Mouse (Mus musculus) midbrain, embryonic 14.5 days (tissue): ENCODE data around the gene Akap6. TPM values are rescaled to one million over a fixed set of nuclear protein-coding genes. Genes with fewer than 3 reads are reported as not detected.

ENCODE experiments used
- ATAC-seq: fragments of 200-750 bp; cut with Nextera tagmentation; 2 replicates; pipeline ENCODE4 v1.8.0; 2017; ENCODE audit warnings: moderate number of reproducible peaks, moderate library complexity; ENCODE audit not compliant: low FRiP score, low TSS enrichment
- DNase-seq: peaks from one replicate; pipeline ENCODE4 v3.0.0-alpha.2; 2015
- H3K27ac ChIP-seq: fragments of 300-500 bp; sonication (generic); replicated peaks from 2 replicates; pipeline ENCODE4 v1.5.1; 2014; ENCODE audit warnings: mild to moderate bottlenecking, low read depth, low read length, moderate library complexity
- H3K27me3 ChIP-seq: fragments of 300-500 bp; sonication (generic); 2 replicates; pipeline ENCODE4 v1.6.1; 2014; ENCODE audit warnings: low read length, control low read depth, mixed read lengths; ENCODE audit not compliant: control insufficient read depth, insufficient read depth
- H3K36me3 ChIP-seq: fragments of 300-500 bp; sonication (generic); 2 replicates; pipeline ENCODE4 v1.6.1; 2014; ENCODE audit warnings: low read length, control low read depth; ENCODE audit not compliant: control insufficient read depth, insufficient read depth
- H3K4me1 ChIP-seq: fragments of 300-500 bp; sonication (generic); 2 replicates; pipeline ENCODE4 v1.6.1; 2014; ENCODE audit warnings: mild to moderate bottlenecking, antibody characterized with exemption, low read length, control low read depth; ENCODE audit not compliant: control insufficient read depth, insufficient read depth
- H3K4me2 ChIP-seq: fragments of 300-500 bp; sonication (generic); 2 replicates; pipeline ENCODE4 v1.6.1; 2014; ENCODE audit warnings: mild to moderate bottlenecking, low read length, moderate library complexity
- H3K4me3 ChIP-seq: fragments of 300-500 bp; sonication (generic); replicated peaks from 2 replicates; pipeline ENCODE4 v1.5.1; 2014; ENCODE audit warnings: low read depth, low read length
- H3K9ac ChIP-seq: fragments of 300-500 bp; sonication (generic); replicated peaks from 2 replicates; pipeline ENCODE4 v1.6.1; 2014; ENCODE audit warnings: mild to moderate bottlenecking, low read length, moderate library complexity
- H3K9me3 ChIP-seq: fragments of 300-500 bp; sonication (generic); 2 replicates; pipeline ENCODE4 v1.6.1; 2016; ENCODE audit warnings: low read length, control low read depth, mixed read lengths; ENCODE audit not compliant: control insufficient read depth
- WGBS: fragments of 180-500 bp; shearing (Covaris S2); extraction: QIAGEN DNeasy Blood & Tissue Kit; methylation state at CpG from one replicate; pipeline ENCODE4 v1.1.7; 2014; 5-methylcytosine and 5-hydroxymethylcytosine counted together
- polyA plus RNA-seq: library from polyadenylated mRNA; unstranded; fragments of >200 nt; fragmentation: Nextera tagmentation; extraction: Ambion mirVana; gene quantifications from 2 replicates; pipeline ENCODE4 v1.2.1, GENCODE M21; 2014

Gene Akap6
- polyA plus RNA-seq, 1 experiment from 2014 or later = 35.2 TPM

DNA sequence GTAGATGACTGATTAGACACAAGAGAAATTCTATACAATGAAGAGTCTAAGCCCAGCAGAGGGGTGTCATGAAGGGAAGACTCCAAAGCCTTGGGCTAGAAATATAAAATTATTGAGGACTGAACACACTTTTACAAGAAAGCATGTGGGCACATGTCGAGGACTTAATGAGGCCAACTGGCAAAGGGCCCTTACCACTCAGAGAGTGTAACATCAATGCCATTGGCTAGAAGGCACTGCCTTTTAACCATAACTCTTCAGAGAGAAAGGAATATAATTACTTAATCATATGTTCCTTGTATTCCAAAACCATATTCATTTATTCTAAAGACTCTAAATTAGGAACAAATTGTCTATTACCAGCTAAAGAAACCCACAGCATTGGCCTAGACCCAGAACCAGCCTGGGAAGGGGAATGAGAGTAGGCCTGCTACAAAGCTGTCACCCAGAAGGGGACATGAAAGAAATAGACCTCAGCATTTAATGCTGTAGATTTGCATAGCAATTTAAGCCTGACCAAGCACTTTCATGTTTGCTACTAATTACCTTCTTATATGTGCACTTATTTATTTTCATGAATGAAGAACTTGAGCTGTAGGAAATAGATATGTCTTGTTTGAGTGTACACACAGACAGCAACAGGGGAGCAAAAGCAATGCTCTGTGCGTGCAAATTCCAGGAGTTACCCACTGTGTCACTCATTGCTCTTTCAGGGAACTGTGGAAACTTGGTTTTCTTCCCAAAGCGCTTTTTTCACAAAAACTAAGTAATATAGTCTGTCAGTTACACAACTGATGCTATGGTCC, 377.6 kb downstream of the Akap6 start:
- 0 out of 2 replicates have a peak, but pooled peaks cover 4% of the 10 kb centered on the region for H3K36me3 ChIP-seq
- H3K9ac ChIP-seq = no peak overlapping the region
- H3K4me3 ChIP-seq = no peak overlapping the region
- no peaks in the 10 kb centered on the region for H3K9me3 ChIP-seq
- WGBS = 90% methylated on average over 3 of the region's 3 CpGs
- DNase-seq (no peak), ATAC-seq (no peak)
- H3K27ac ChIP-seq = no peak overlapping the region
- no peaks in the 10 kb centered on the region for H3K4me1 ChIP-seq
- no peak overlapping the region for H3K4me2 ChIP-seq
- no peaks in the 10 kb centered on the region for H3K27me3 ChIP-seq

DNA sequence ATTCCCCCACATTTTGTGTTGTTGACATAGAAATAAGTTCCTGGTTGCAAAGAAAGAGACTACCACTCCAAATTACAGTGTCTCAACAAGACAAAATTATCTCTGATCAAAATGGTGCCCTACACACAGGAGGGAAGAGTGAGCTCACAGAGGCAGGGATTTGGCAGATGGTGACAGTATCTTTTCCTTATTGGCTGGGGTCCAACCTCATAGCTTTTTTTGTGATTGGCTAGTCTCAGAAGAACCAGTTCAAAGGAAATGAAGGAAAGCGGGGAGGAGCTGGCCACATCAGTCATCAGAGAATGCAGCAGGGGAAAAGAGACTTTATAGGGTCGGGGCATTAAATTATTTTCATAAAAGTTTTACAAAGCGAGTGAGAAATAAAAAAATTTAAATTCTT, 386.6 kb downstream of the Akap6 start:
- DNase-seq (peak; percentile 55), ATAC-seq (no peak)
- Histone ChIP-seq H3K9ac (no peak overlapping the region), H3K27me3 (no peaks in the 10 kb centered on the region), H3K4me2 (no peak overlapping the region), H3K9me3 (no peaks in the 10 kb centered on the region), H3K36me3 (no peaks in the 10 kb centered on the region), H3K4me3 (no peak overlapping the region), H3K27ac (no peak overlapping the region), H3K4me1 (no peaks in the 10 kb centered on the region)
- 74% methylated on average over 3 of the region's 3 CpGs for WGBS

DNA sequence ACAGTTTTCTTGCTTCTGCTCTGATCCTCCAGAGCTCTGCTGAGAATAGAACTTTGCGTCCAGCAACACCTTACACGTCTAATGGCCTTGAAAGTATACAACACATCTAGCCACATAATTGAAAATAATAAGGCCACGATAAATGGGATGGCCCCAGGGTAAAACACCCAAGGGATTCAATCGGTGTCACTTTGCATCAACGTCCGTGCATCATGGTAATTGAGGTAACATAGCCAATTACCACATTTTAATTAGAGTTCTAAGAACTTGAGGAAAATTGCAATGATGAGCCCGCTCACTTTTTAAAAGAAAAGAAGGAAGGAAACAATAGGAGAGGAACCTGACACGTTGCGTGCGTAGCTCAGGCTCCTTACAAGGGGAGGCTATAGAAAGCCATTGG, 413.1 kb downstream of the Akap6 start:
- no peak overlapping the region for H3K4me3 ChIP-seq
- H3K4me2 ChIP-seq = no peak overlapping the region
- H3K9ac ChIP-seq = no peak overlapping the region
- no peaks in the 10 kb centered on the region for H3K27me3 ChIP-seq
- DNase-seq (peak; percentile 38), ATAC-seq (no peak)
- H3K36me3 ChIP-seq = 0 out of 2 replicates have a peak, but pooled peaks cover 7% of the 10 kb centered on the region
- WGBS = 58% methylated on average over 10 of the region's 10 CpGs
- no peak overlapping the region for H3K27ac ChIP-seq
- no peaks in the 10 kb centered on the region for H3K4me1 ChIP-seq
- no peaks in the 10 kb centered on the region for H3K9me3 ChIP-seq

DNA sequence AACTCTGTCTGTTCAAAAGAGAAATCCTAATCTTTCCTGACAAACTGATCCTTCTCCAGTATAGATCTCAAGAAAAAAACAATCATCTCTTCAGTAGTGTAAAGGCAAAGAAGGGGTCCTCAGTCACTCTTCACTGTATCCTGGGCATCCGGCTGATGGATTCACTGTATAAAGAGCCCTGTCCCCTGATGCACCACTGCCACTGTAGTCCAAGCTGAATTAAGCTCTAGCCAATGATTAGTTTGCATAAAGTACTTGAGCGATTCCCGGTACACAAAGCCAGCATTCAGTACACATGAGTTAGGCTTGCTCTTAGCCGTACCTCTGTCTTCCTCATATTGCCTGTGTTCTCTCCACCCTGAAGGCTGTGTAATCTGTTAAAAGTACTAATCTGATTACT, 420.2 kb downstream of the Akap6 start:
- Histone ChIP-seq H3K4me3 (no peak overlapping the region), H3K27ac (peak overlapping the region; percentile 46; the same call in 1 of the 2 replicates), H3K9ac (no peak overlapping the region), H3K4me2 (no peak overlapping the region), H3K9me3 (0 out of 2 replicates have a peak, but pooled peaks cover 3% of the 10 kb centered on the region), H3K27me3 (no peaks in the 10 kb centered on the region), H3K4me1 (peaks cover 16% of the 10 kb centered on the region), H3K36me3 (0 out of 2 replicates have a peak, but pooled peaks cover 4% of the 10 kb centered on the region)
- ATAC-seq = no peak
- DNase-seq = peak; percentile 38
- 7% methylated on average over 4 of the region's 4 CpGs for WGBS

DNA sequence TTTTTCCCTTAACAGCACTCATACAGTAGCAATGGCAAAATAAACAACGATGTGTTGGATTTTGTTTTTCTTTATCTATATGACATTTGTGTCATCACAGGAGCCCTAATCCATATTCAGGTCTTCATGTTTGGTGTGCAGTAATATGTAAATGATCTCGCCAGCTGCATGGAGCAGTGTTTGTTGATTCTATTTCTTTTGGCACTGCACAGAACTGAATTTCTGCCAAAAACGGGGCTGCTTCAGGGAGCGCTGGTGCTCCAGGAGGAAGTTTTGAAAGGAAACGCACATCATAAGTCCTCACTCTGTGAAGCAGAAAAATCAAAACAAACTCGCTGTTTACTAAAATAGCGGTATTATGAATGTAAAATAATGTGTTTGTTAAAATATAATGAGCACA, 424.9 kb downstream of the Akap6 start:
- Histone ChIP-seq H3K9ac (no peak overlapping the region), H3K4me1 (peaks cover 25% of the 10 kb centered on the region), H3K27me3 (no peaks in the 10 kb centered on the region), H3K4me3 (no peak overlapping the region), H3K4me2 (peak overlapping the region; percentile 30), H3K9me3 (0 out of 2 replicates have a peak, but pooled peaks cover 3% of the 10 kb centered on the region), H3K36me3 (no peaks in the 10 kb centered on the region), H3K27ac (peak overlapping the region; percentile 53)
- 44% methylated on average over 7 of the region's 7 CpGs for WGBS
- DNase-seq (peak; percentile 81), ATAC-seq (no peak)

DNA sequence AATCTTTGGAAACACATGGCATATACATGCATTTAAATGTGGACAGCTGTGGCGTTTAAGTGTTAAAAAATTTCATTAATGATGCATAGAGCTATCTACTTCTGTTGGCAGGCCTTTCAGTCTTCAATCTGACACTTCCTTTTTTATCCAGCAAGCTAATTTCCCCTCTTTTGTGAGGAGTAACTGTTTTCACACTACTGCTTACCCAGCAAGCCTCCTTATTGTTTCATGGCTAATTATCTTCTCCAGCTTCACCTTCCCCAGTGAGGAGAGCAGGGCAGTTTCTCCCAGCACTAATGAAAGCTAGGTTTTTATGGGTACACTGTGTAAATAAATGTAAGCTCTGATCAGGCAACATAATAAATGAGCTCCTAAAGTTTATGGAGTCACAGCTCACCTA, 425.5 kb downstream of the Akap6 start:
- peak overlapping the region; percentile 30 for H3K4me2 ChIP-seq
- H3K27me3 ChIP-seq = no peaks in the 10 kb centered on the region
- WGBS = 16% methylated on average over 1 of the region's 1 CpGs
- no peak for ATAC-seq
- H3K4me1 ChIP-seq = peaks cover 19% of the 10 kb centered on the region
- H3K9ac ChIP-seq = no peak overlapping the region
- H3K27ac ChIP-seq = peak overlapping the region; percentile 53
- DNase-seq = peak; percentile 27
- no peak overlapping the region for H3K4me3 ChIP-seq
- 0 out of 2 replicates have a peak, but pooled peaks cover 3% of the 10 kb centered on the region for H3K9me3 ChIP-seq
- H3K36me3 ChIP-seq = no peaks in the 10 kb centered on the region

DNA sequence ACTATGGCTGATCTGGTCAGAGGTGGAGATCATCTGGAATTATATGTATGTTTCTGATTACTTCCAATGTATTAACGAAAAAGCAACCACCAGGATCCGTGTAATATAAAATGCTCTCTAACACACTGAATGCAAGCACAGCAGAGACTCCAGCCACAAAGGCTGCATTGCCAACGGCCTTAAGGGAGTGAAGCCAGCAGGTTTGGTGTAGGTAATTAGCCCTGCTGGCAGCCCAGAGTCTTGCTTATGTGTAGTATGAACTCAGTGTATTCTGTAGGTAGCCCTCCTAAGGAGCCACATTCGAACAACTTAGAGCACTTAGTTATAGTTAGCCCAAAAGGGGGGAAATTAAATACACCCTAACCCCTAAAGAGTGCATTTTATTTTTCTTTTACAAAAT, 426.1 kb downstream of the Akap6 start:
- DNase-seq (no peak), ATAC-seq (no peak)
- WGBS = 76% methylated on average over 4 of the region's 4 CpGs
- Histone ChIP-seq H3K4me3 (no peak overlapping the region), H3K4me2 (no peak overlapping the region), H3K36me3 (no peaks in the 10 kb centered on the region), H3K9ac (no peak overlapping the region), H3K4me1 (peaks cover 18% of the 10 kb centered on the region; the same call in 1 of the 2 replicates), H3K9me3 (0 out of 2 replicates have a peak, but pooled peaks cover 3% of the 10 kb centered on the region), H3K27me3 (no peaks in the 10 kb centered on the region), H3K27ac (peak overlapping the region; percentile 53; the same call in 1 of the 2 replicates)

DNA sequence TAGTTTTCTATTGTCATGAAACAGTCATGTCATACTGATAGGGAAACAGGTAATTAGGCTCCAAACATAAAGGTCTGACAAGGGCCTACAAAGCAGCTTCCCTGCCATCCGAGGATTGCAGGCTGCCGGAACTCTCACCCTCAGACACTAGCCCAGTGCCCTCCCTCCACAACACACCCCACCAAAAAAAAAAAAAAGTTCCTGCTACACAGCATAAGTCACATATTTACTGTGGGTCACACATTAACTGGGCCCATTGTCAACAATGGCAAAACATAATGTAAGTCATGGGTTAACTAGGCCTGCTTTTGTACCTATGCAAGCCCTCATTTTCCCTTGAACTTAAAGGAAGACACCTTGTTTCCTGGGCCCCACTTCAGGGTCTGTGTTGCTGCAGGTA, 435.0 kb downstream of the Akap6 start:
- no peak overlapping the region for H3K27ac ChIP-seq
- no peaks in the 10 kb centered on the region for H3K9me3 ChIP-seq
- peaks cover under 1% of the 10 kb centered on the region; the same call in 1 of the 2 replicates for H3K36me3 ChIP-seq
- no peak overlapping the region for H3K4me3 ChIP-seq
- WGBS = 88% methylated on average over 2 of the region's 2 CpGs
- H3K9ac ChIP-seq = no peak overlapping the region
- H3K27me3 ChIP-seq = no peaks in the 10 kb centered on the region
- DNase-seq = no peak
- H3K4me1 ChIP-seq = no peaks in the 10 kb centered on the region
- H3K4me2 ChIP-seq = no peak overlapping the region
- no peak for ATAC-seq

DNA sequence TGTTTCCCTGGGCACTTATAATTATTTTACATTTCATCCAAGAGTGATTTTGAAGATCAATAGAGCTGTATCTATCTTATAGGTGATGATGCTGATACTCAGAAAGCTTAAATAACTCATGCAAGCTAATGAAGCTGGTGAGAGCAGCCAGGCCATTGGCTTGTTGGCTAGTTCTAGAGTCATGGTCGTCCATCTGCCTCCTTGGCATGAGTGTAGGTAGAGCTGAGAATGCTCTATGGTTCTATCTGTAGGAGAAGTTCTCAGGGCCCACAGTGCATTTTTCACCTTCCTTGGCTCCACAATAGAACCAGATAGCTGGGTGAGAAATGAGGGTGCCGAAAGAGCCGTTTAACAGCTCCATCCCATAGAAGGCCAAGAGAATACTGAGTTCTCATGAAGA, 438.1 kb downstream of the Akap6 start:
- no peaks in the 10 kb centered on the region for H3K27me3 ChIP-seq
- WGBS = 94% methylated on average over 3 of the region's 3 CpGs
- H3K36me3 ChIP-seq = peaks cover 31% of the 10 kb centered on the region
- no peak overlapping the region for H3K4me3 ChIP-seq
- no peak for DNase-seq
- no peaks in the 10 kb centered on the region for H3K4me1 ChIP-seq
- no peak for ATAC-seq
- H3K9me3 ChIP-seq = no peaks in the 10 kb centered on the region
- no peak overlapping the region for H3K27ac ChIP-seq
- H3K4me2 ChIP-seq = no peak overlapping the region
- no peak overlapping the region for H3K9ac ChIP-seq
